Mouse (Mus musculus): ENCODE measurements around the gene Gpr137b.
"Not testable (repeated sequence)": the region's sequence is repeated elsewhere in the genome, so short reads cannot be mapped to it uniquely, and the experiment has no call there.

GRCm38 (mm10) chr13:13360045-13360444 is 33.8 kb downstream of the Gpr137b start:
- TF ChIP-seq ZNF384 (IDR thresholded peaks at IDR 0.05; ENCODE audit: low read depth, low read length); HCFC1 (IDR thresholded peaks at IDR 0.05; ENCODE audit: borderline replicate concordance, insufficient read depth, low read length); MAFK (IDR thresholded peaks at IDR 0.05; ENCODE audit: insufficient read depth, low read depth, low read length); ZC3H11A (IDR thresholded peaks at IDR 0.05; ENCODE audit: borderline replicate concordance, low read depth, low read length): not testable (repeated sequence)

Data from ES-E14 (cell line).